Mouse (Mus musculus): Measurements from ENCODE around the gene Ccdc7a.
"Not testable (repeated sequence)": the region's sequence is repeated elsewhere in the genome, so short reads cannot be mapped to it uniquely, and the experiment has no call there.

DNA sequence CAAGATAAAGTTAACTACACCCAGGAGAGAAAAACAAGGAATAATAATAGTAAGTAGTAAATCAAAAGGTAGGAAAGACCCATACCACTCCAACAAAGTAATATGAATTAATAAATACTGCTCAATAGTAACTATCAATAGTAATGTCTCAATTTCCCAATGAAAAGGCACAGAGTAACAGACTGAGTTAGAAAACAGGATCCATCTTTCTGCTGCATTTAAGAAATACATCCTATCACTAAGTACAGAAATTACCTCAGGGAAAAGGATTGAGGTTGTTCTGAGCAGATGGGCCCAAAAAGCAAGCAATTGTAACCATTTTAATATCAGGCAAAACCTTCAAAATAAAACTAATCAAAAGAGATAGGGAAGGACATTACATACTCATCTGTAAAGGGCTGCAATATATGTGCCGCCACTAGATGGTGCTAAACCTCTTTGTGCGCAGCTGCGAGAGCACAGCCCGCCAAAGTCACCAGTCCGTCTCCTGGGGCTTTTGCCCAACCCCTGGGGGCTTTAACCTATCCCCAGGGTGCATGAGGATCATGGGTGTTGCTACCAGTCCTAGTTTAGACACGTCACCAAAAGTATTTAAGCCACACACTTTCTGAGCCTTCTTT is 124.2 kb downstream of the Ccdc7a start:
- TF ChIP-seq RCOR1 (conservative IDR thresholded peaks at IDR 0.05; ENCODE audit: low read depth, low read length); PAX5 (IDR thresholded peaks at IDR 0.05; ENCODE audit: low read length); USF1 (IDR thresholded peaks at IDR 0.05; ENCODE audit: low read depth, low read length): not testable (repeated sequence)
- TF ChIP-seq CTCF (conservative IDR thresholded peaks at IDR 0.05 in 1 of 2, IDR thresholded peaks at IDR 0.05 in 1 of 2; ENCODE audit: low read depth in 2 of 2, low read length in 2 of 2) (peak in 1 of 2 experiments; percentile 39; a peak in 2 of 4 replicates), RAD21 (IDR thresholded peaks at IDR 0.05; ENCODE audit: low read depth, low read length) (peak; percentile 12)

Data from CH12.LX (cell line).